Mouse (Mus musculus): Measurements from ENCODE around the gene Sh3bp1.

- TF ChIP-seq POLR2A (IDR thresholded peaks at IDR 0.05; ENCODE audit: control insufficient read depth, low read depth, low read length), result no peak
- TF ChIP-seq CTCF (IDR thresholded peaks at IDR 0.05; ENCODE audit: control insufficient read depth, insufficient read depth, insufficient replicate concordance, low read depth, low read length), result no peak
These were observed 31.3 kb downstream of the Sh3bp1 start for GRCm38 (mm10) chr15:78930801-78931426.
